Mouse (Mus musculus) left cerebral cortex, postnatal 10 days (tissue): Measurements from ENCODE around the gene Tcf3. TPM values are rescaled to one million over a fixed set of nuclear protein-coding genes. Genes with fewer than 3 reads are reported as not detected.

Source experiments
- DNase-seq, 2 experiments: peaks; one replicate each; pipeline ENCODE4 v3.0.0; 2021 to 2022; ENCODE audit warnings: low spot score in 2 of 2, mixed read lengths in 1 of 2; ENCODE audit errors: extremely low spot score in 1 of 2
- intact Hi-C: fragments of 180-260 bp; cut with DNase I; formaldehyde crosslinking; loops from one replicate; pipeline ENCODE4 v1.15.1; 2025
- microRNA-seq: library from miRNA; unstranded; fragments of <30 nt; microRNA quantifications from one replicate; pipeline ENCODE4 v1.2.0, GENCODE M21; 2022
- total RNA-seq, 2 experiments: library from RNA; stranded (reverse); gene quantifications; 2 replicates each; pipeline ENCODE4 v1.2.3; 2021

Gene Tcf3
- total RNA-seq, 2 experiments from 2014 or later: 29.6 to 31.1 TPM

DNA sequence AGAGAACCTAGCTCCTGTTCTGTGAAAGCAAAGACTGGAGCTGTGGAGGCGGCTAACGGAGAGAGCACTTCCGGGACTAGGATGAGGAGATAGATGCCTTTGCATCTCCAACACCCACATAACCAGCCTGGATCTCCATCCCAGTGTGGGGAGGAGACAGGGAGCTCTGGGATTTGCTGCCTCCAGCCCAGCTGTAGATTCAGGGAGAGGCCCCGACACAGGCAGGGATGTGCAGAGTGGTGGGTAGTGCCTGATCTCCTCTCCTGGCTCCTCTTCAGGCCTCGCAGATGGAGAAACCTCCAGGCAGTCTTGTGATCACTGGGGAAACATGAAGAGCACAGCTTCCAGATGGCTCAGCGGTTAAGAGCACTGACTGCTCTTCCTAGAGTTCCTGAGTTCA, 60.7 kb downstream of the Tcf3 start:
- intact Hi-C loops: loop anchor here (2.0 to 10.0 kb wide), 2 partner anchors 16 to 132 kb away; partner anchors contain the start of gene Plk5
- DNase-seq: no peak

DNA sequence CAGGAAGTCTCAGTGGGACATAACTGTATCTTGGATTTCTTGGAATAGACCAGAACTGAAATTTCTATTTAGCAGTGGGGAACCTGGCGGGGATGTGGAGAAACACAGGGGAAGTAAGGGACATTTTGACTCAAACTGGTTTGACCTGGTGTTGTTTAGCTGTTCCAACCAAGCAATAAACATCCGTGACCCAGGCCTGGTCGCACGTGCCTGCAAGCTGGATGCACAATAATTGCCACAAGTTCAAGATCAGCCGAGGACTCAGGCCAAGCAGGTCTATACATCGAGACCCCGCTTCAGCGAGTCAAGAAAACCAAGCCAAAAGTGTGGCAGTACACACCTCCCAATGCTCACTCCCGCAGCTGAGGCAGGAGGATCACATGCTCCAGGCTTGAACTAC, 61.5 kb downstream of the Tcf3 start:
- no peak for DNase-seq
- intact Hi-C loops: loop anchor here (2.0 to 10.0 kb wide), 2 partner anchors 15 to 133 kb away; partner anchors contain the start of gene Plk5

DNA sequence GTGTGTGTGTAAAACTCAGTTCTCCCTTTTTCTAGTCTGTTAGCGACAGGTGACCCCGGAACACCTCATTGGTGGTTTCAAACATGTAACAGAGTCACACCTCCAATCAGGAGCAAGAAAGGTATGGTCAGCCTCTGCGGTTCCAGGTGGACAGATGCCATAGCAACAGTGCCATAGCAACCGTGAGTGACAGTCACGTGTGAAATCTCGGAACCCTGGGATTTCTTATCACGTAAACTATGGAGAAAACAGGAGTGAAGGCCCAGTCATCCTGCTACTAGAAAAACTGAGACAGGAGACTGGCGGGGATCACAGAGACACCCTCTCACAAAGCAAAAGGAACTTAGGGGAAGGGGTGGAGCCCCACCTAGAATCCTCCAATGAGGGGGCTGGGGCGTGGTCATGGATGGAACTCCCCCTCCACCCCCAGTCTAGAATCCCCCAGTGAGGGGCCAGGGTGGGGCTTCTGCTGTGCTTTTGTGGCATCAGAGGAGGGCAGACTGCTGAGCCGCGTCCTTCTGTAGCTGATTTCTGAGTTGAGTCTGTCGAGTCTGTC, 62.0 kb downstream of the Tcf3 start:
- intact Hi-C loops: loop anchor here (10.0 kb wide), 1 partner anchor 133 kb away; no protein-coding TSS in a partner anchor
- peak; percentile 68 to 71 for DNase-seq

DNA sequence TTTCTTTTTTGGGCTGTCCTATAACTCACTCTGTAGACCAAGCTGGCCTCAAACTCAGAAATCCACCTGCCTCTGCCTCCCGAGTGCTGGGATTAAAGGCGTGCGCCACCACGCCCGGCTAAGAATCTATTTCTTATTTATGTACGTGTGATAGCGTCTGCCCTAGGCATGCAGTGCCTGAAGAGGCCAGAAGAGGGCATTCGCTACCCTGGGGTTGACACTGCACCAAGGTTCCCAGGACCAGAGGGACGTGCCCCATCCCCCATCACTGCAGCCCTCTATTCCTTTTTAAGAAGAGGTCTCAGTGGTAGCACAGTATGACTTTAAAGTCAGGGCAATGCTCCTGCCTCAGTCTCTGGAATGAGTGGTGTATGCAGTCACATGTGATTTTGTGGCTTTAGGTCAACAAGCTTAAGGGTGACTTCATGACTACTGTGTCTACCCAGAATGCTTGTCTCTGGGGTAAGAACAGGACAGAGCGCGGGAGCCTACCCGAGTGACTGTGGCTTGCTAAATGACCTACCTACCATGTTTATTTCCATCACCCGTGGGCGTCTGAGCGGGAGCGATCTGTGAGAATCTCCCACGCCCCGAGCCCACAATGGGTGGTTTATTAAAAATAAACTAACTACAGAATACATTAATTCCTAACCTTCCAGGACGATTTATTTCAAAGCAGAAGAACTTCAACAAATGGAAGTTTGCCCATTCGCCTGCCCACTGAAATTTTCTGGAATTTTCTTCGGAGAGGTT, 63.3 kb downstream of the Tcf3 start:
- DNase-seq: no peak
- intact Hi-C loops: loop anchor here (10.0 kb wide), 1 partner anchor 135 kb away; no protein-coding TSS in a partner anchor

DNA sequence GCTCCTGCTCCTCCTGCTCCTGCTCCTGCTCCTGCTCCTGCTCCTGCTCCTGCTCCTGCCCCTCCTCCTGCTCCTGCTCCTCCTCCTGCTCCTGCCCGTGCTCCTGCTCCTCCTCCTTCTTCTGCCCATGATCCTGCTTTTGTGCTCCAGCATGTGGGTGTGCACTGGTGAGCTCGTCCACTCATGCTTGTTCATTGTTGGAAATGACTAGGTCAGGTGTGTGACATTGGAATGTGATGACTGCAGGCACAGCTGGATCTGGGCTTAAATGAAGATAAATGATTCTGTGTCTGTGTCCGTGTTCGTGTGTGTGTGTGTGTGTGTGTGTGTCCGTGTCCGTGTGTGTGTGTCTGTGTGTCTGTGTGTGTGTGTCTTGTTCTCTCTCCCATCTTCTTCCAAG, 65.1 kb downstream of the Tcf3 start:
- DNase-seq: no peak
- intact Hi-C loops: no loop called here

DNA sequence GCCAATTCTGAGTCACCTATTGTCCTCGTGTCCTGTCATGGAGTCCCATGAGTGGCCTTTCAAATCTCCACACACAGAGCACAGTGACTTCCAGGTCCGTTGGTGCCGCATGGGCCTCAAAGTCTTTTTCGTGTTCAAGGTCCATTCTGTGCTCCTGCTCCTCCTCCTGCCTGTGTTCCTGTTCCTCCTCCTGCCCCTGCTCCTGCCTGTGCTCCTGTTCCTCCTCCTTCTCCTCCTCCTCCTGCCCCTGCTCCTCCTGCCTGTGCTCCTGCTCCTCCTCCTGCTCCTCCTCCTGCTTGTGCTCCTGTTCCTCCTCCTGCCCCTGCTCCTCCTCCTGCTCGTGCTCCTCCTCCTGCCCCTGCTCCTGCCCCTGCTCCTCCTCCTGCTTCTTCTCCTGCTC, 65.5 kb downstream of the Tcf3 start:
- DNase-seq: no peak
- intact Hi-C loops: no loop called here

DNA sequence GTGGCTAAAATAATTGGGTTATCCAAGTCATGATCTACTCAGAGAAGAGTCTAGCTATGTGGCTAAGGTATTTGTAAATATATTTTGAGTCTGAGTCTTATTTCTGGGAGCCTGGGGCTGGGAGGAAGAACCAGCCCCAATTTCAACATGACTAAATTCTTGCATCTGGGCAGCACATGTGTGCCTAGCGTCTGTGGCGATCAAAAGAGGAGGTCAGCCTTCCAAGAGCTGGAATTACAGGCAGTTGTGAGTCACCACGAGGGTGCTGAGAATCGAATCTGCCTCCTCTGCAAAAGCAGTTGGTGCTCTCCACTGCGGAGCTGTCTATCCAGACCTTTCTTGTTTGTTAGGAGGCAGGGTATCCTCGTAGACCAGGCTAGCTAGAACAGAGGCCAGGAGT, 67.7 kb downstream of the Tcf3 start:
- DNase-seq: no peak
- intact Hi-C loops: no loop called here

DNA sequence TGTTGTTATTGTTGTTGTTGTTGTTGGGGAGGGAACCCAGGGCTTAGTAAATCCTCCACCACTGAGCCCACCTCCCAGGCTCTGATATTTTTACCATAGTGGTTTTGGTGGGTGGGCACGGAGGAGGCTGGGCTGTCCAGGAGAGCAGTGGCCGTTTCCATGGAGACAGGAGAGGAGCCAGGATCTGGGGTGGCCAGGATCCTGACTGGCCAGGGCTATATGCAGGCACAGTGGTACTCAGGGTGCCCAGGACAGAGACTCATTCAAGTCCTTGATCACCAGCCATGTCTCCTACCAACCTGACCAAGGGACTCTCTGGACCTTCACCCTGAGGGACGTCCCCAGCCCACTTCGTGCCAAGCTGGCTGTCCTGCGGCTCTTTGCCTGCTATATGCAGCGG, 69.7 kb downstream of the Tcf3 start:
- no peak for DNase-seq
- intact Hi-C loops: no loop called here

Small RNA genes within 50 kb of the gene (microRNA-seq; reads per million reads assigned to microRNA genes)
- gene Gm22721: not detected

Other genes with a start within 250 kb of the Tcf3 start
- 10 to 100 TPM; 43.5 to 45.3 TPM for gene Mum1, start 207.2 kb downstream of the Tcf3 start, total RNA-seq
- 100 to 1,000 TPM; 142 to 161 TPM for gene Ndufs7, start 184.5 kb downstream of the Tcf3 start, total RNA-seq
- gene Gamt, start 172.6 kb downstream of the Tcf3 start, total RNA-seq: 10 to 100 TPM; 25.9 to 26.0 TPM
- 10 to 100 TPM; 95.2 to 98.6 TPM for gene Dazap1, start 172.2 kb downstream of the Tcf3 start, total RNA-seq
- gene Rps15, start 141.2 kb downstream of the Tcf3 start, total RNA-seq: 100 to 1,000 TPM; 784 to 803 TPM
- 100 to 1,000 TPM; 175 to 194 TPM for gene Apc2, start 137.7 kb downstream of the Tcf3 start, total RNA-seq
- gene 2310011J03Rik, start 113.1 kb downstream of the Tcf3 start, total RNA-seq: 10 to 100 TPM; 19.9 to 21.0 TPM
- gene Pcsk4, start 104.1 kb downstream of the Tcf3 start, total RNA-seq: 1 to 10 TPM; 9.8 to 9.9 TPM
- gene Reep6, start 103.7 kb downstream of the Tcf3 start, total RNA-seq: 10 to 100 TPM in 1 of 2 experiments, 1 to 10 TPM in 1; 9.3 to 10.1 TPM
- gene Adamtsl5, start 85.2 kb downstream of the Tcf3 start, total RNA-seq: under 1 TPM; 0.66 to 0.85 TPM
- 1 to 10 TPM; 3.1 to 5.1 TPM for gene Plk5, start 77.2 kb downstream of the Tcf3 start, total RNA-seq
- 10 to 100 TPM; 31.1 to 35.4 TPM for gene Mex3d, start 46.0 kb downstream of the Tcf3 start, total RNA-seq
- gene Mbd3, start 34.1 kb downstream of the Tcf3 start, total RNA-seq: 100 to 1,000 TPM; 121 to 124 TPM
- 100 to 1,000 TPM; 508 to 513 TPM for gene Uqcr11, start 26.8 kb downstream of the Tcf3 start, total RNA-seq
- not detected for gene Onecut3, start 61.2 kb upstream of the Tcf3 start, total RNA-seq
- under 1 TPM; 0.14 to 0.49 TPM for gene Atp8b3, start 105.5 kb upstream of the Tcf3 start, total RNA-seq
- 10 to 100 TPM; 49.5 to 49.6 TPM for gene Rexo1, start 127.9 kb upstream of the Tcf3 start, total RNA-seq
- gene Klf16, start 143.7 kb upstream of the Tcf3 start, total RNA-seq: 10 to 100 TPM; 40.1 to 46.3 TPM
- gene Abhd17a, start 156.7 kb upstream of the Tcf3 start, total RNA-seq: 100 to 1,000 TPM; 191 to 194 TPM
- gene Scamp4, start 169.2 kb upstream of the Tcf3 start, total RNA-seq: 10 to 100 TPM; 37.5 to 37.9 TPM
- 1 to 10 TPM; 4.3 TPM for gene Adat3, start 169.2 kb upstream of the Tcf3 start, total RNA-seq
- gene Gm49322, start 172.4 kb upstream of the Tcf3 start, total RNA-seq: 1 to 10 TPM; 2.0 to 3.0 TPM
- 100 to 1,000 TPM; 156 to 167 TPM for gene Csnk1g2, start 189.2 kb upstream of the Tcf3 start, total RNA-seq
- 10 to 100 TPM; 89.6 to 91.0 TPM for gene Btbd2, start 223.4 kb upstream of the Tcf3 start, total RNA-seq
- 10 to 100 TPM; 46.1 to 47.1 TPM for gene Mknk2, start 244.5 kb upstream of the Tcf3 start, total RNA-seq